Mouse (Mus musculus): Measurements from ENCODE around the gene Tspan17. TPM values are rescaled to one million over a fixed set of nuclear protein-coding genes. Genes with fewer than 3 reads are reported as not detected.

Tspan17 gene
- 10 to 100 TPM in 1 of 2 experiments, 1 to 10 TPM in 1; 4.4 to 13.8 TPM for total RNA-seq (2023)

GRCm38 (mm10) chr13:54788740-54789560 is at the start of gene Tspan17:
TSS of gene Tspan17 (plus strand) at chr13:54789377.

GRCm38 (mm10) chr13:54749864-54750411 is 39.2 kb upstream of the Tspan17 start, which contains the start of gene Gprin1:
TSS of gene Gprin1 (minus strand) at chr13:54749874.

GRCm38 (mm10) chr13:54766192-54766768 is 22.9 kb upstream of the Tspan17 start, which contains the start of gene Sncb:
TSS of gene Sncb (minus strand) at chr13:54766595.

GRCm38 (mm10) chr13:54783698-54784097 is 5.5 kb upstream of the Tspan17 start, which contains the start of gene Eif4e1b:
TSS of gene Eif4e1b (plus strand) at chr13:54783998.

Other genes with a start within 250 kb of the Tspan17 start
- gene 4833439L19Rik, start 223.9 kb upstream of the Tspan17 start, total RNA-seq (2023): 10 to 100 TPM; 35.0 to 37.0 TPM
- gene Arl10, start 214.4 kb upstream of the Tspan17 start, total RNA-seq (2023): 1 to 10 TPM; 6.4 to 8.8 TPM
- gene Nop16, start 199.3 kb upstream of the Tspan17 start, total RNA-seq (2023): 10 to 100 TPM in 1 of 2 experiments, 1 to 10 TPM in 1; 8.7 to 10.0 TPM
- gene Higd2a, start 199.2 kb upstream of the Tspan17 start, total RNA-seq (2023): 10 to 100 TPM; 62.8 to 71.2 TPM
- gene Cltb, start 178.0 kb upstream of the Tspan17 start, total RNA-seq (2023): 1 to 10 TPM; 6.0 to 7.0 TPM
- gene Faf2, start 167.6 kb upstream of the Tspan17 start, total RNA-seq (2023): 10 to 100 TPM; 27.8 to 33.2 TPM
- gene Rnf44, start 95.5 kb upstream of the Tspan17 start, total RNA-seq (2023): 100 to 1,000 TPM; 133 to 134 TPM
- gene Cdhr2, start 87.9 kb upstream of the Tspan17 start, total RNA-seq (2023): not detected
- gene Gprin1, start 39.5 kb upstream of the Tspan17 start, total RNA-seq (2023): not detected
- gene Sncb, start 22.8 kb upstream of the Tspan17 start, total RNA-seq (2023): not detected
- gene Eif4e1b, start 5.4 kb upstream of the Tspan17 start, total RNA-seq (2023): not detected
- gene Unc5a, start 160.0 kb downstream of the Tspan17 start, total RNA-seq (2023): under 1 TPM in 1 of 2 experiments, not detected in 1; 0.20 TPM
- 100 to 1,000 TPM; 388 to 393 TPM for gene Hk3, start 232.0 kb downstream of the Tspan17 start, total RNA-seq (2023)

Data from neutrophil, adult 83 days (primary cell).